Mouse (Mus musculus): ENCODE results near the gene Nf1. TPM values are rescaled to one million over a fixed set of nuclear protein-coding genes. Genes with fewer than 3 reads are reported as not detected.

The Nf1 gene
- total RNA-seq, 2 experiments from 2014 or later, result 46.6 to 49.1 TPM

DNA sequence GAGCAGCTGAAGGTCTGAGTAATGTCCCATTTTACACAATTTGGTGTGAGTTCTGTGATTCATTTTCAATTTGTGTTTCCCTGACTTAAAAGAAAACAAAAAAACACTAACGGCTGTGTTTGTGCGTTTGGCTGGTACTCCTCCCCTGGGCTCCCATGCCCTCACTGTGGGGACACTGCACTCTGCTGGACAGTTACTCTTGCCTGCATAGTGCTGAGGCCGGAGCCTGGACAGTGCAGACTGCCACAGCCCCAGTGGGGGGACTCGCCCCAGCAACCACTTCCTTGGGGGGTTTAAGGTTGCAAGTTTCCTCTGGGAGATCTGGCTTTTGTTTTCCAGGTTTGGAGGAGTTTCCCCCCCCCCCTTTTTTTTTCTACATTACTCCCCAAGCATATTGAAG lies 241.2 kb downstream of the Nf1 start:
- DNase-seq (ENCODE audit: low spot score in 2 of 2), result no peak

DNA sequence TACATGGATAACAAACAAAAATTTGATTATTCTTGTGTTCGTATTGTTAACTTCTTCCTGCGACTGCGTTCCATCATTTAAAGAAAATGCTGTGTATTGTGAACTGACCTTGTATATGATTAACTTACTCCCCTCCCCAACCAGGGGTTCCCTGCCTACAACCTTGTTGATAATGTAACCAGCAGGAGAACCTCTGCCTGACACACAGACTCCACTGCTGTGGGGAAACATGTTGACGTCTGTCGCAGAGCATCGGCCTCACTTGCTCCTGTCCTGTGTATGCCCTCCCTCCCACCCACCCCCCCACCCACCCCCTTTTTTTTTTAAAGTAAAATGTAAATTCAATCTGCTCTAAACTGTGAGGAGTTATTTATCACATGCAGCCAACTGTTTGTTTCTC lies 241.8 kb downstream of the Nf1 start:
- no peak for DNase-seq (ENCODE audit: low spot score in 2 of 2)

DNA sequence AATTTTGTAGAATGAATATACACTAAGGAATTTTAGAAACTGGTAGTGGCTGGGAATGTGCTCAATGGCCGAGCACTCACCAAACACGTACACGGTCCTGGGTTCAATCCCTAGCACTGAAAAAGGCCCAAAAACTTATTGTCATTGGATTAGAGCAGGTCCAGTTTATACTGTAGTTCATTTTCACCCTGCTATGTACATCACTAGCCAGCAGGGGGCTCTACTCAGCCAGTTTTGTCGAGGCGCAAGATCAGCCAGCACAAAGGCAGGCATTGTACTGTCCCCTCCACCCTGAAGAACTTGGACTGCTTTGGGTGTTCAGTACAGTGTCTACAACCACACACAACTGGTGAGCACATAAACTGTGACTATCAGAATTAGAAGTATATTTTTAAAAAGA lies 244.7 kb downstream of the Nf1 start:
- peak in 1 of 2 experiments; percentile 52 for DNase-seq (ENCODE audit: low spot score in 2 of 2)

DNA sequence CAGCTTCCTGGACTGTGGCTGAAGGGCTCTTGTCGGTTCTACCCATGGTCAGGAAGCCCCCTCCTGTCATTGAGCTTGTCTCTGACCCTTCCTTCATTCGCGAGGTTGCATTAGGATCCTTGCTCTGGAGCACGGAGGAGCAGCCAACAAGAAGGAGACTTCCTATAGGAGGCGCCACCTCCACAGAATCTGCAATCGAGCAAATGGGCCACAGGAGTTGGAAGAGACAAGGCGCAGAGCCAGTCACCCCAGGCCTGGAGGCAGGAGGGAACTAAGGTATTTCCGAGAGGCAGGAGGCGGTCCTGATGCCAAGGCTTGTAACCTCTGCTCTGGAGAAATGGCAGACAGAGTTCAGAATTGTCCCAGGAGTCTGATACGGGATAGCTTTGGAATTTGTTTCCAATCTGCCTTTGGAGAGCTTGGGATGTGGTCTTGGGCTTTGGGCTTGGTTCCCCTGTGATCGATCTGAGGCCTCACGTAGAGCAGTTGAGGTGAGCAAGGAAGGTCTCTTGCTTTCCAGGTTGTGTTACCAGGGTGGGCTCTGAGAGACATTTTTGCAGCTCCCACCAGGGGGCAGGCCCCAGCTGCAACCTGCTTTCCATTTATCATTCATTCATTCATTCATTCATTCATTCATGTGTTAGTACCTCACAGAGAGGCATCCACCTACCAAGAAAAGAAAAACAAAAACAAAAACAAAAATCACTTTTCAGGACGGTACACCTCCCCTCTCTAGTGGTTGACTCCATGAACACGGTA lies 250.0 kb downstream of the Nf1 start:
- DNase-seq (ENCODE audit: low spot score in 2 of 2), result no peak

DNA sequence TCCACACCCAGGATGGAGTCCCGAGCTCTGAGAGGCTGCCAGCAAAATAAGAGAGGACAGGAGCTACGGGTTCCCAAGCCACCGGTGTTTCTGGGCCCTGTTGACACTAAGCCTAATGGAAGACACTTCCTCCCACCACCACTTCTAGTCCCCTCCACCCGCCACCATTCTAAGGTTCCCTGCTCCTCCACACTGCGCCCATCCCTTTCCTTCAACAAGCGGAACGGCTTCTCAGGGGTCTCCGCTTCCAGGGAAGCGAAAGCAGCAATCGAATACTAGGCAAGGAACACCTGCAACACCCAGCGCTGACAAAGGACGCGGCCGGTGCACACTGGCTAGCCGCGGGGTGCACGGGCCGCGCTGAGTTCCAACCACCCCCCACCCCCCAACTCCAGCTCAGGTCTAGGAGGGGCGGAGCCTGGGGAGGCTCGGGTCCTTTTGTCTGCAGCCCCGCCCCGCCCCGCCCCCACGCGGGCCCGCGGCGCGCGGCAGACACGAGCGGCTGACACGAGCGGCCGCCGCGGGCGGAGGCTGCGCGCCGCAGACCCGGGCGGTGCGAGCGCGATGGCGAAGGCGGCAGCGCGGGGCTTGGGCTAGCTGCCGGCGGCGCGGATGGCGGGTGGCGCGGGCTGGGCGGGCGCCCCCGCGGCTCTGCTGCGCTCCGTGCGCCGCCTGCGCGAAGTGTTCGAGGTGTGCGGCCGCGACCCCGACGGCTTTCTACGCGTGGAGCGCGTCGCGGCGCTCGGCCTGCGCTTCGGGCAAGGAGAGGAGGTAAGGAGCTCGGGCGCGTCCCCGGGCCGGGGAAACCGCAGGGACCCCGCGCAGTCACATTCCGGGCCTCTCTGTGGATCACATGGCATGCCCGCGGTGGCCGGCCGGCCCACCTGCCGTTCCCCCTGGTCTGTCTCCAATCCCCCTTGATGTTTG lies 251.4 kb downstream of the Nf1 start, which contains the start of gene Rab11fip4:
Gene Rab11fip4, plus strand, starts transcription at position 549 of the 927 bp plus-strand sequence.
- no peak for DNase-seq (ENCODE audit: low spot score in 2 of 2)

DNA sequence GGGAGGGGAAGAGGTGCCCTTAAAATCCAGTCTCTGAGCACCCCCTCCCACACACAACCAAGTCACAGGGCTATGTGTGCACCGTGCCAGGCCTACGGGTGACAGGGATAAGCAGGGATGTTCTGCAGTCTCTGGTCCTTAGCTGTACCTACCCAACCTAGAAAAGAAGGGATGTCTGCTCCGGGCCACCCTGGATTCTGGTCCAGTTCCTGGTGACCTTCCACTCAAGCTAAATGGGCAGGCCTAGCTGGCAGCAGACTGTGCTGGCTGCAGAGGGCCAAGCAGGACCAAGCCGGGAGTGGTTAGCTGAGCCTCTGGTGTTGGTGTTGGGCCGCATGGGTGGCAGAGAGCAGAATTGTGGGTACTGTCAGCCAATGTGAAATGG lies 252.1 kb downstream of the Nf1 start:
- no peak for DNase-seq (ENCODE audit: low spot score in 2 of 2)

DNA sequence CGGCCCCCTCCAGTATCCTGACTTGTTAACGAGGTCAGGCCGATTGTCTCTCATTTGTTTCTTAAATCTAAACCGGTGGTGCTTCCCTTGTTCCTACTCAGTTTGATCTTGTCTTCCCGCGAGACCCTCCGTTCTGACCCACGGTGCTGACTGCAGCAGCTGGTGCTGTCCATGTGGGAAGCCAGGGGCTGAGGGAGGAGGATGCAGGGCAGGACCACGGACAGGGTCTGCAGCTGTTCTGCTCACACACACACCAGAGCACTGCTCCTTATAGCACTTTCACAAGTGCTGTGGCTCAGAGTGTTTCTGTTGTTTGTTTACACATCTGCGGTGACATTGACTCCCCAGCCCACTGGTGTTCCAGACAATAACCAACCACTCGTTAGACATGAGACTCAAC lies 254.0 kb downstream of the Nf1 start:
- DNase-seq (ENCODE audit: low spot score in 2 of 2), result no peak

DNA sequence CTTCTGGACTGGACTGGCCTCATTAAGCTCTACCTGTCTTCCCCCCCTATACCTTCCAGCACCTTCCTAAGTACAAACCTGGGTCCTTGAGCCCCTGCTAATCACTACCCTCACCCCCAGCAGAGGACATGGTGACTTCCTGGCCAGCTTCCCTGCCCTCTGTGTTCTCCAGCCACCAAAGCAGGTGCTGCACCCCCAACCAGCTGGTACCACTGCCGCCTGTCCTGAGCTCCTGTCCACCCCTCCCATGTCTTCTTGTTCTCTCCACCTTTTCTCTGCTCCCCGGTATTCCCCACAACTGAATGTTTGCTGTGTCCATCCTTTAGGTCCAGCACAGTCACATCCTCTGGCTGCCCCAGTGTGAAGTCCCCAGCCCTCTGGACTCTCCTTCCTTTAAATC lies 271.0 kb downstream of the Nf1 start:
- no peak for DNase-seq (ENCODE audit: low spot score in 2 of 2)

DNA sequence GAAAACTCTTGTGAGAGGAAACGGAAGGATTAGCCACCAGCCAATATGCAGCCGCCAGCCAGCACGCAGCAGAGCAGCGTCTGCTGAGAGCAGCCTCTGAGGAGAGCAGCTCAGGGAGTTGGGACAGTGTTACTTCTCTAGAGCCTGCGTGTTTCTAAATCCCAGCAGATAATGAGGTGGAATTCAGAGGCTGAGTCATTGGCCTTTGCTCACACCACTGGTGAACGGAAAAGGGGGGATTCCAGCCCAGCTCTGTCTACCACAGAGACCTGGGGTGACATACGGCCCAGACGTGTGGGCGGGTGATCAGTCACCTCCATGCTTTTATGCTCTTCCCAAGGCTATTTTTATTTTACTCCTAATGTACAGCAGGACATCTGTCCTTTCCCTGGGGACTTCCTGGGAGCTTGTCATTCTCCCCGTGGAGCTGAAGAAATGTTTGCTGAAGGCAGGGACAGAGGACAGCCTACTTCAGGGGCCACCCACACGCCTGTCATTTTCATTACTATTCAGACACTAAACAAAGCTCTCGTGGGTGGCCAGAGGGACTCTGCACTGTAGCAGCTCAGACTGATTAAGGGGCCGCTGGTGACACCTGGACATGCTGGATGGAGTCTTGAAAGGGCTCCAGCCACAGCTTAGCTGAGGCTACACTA lies 271.6 kb downstream of the Nf1 start:
- no peak for DNase-seq (ENCODE audit: low spot score in 2 of 2)

DNA sequence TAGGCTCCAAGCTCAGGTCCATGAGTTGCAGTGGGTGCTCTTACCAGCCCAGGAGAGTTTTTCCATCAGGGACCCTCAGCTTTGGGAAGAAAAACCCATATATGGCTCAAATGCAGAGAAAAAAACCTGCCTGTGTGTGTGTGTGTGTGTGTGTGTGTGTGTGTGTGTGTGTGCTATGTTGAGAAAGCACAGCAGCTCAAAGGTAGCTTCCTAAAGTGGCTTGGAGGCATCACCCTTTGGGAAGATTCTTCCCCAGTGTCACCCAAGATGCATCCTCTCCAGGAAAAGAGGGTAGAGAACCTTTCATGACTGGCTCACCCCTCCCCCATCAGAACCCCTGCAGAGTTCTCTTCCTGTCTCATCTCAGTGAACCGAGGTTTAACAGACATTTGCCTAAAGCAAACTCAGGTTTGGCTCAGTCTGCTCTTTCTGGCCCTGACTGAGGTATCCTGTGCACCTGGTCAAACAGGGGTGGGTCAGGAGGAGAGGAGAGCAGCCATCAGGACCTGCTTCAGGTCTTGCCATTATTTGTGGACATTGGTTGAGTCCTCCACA lies 272.6 kb downstream of the Nf1 start:
- no peak for DNase-seq (ENCODE audit: low spot score in 2 of 2)

DNA sequence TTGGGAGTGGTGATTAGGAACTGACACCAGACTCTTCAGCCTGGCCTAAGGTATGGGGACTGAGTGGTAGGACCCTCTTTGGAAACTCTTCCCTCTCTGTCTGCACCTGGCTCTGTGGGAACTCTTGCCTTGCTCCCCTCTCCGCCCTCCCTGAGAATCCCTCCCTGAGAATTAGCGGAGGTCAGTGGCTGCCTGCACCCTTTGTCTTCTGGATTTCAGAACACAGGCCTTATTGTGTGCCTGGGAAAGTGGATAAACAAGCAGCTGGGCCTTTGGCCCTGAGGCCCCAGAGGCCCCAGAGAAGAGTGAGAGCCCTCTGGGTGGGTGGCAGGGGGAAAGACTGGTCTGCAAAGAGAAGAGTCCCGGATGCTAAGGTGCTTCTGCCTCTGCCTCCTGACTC lies 273.6 kb downstream of the Nf1 start:
- no peak for DNase-seq (ENCODE audit: low spot score in 2 of 2)

DNA sequence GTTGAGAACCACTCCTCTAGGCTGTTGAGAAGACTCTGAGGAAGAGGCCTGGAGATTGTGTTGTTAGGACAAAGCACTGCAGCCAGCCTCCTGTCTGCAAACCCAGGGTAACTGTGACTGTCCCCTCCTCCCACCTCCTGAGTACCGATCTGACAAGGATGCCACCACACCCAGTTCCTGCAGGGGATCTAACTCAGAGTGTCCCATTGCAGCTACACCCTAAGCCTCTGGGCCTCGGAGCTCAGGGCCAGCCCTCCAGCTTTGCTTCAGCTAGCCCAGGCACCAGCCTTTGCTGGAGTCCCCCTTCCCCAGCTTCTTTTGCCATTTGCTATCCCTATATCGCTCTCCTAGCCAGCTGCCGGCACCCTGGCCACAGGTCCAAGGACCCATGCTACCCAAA lies 274.2 kb downstream of the Nf1 start:
- DNase-seq (ENCODE audit: low spot score in 2 of 2), result no peak

DNA sequence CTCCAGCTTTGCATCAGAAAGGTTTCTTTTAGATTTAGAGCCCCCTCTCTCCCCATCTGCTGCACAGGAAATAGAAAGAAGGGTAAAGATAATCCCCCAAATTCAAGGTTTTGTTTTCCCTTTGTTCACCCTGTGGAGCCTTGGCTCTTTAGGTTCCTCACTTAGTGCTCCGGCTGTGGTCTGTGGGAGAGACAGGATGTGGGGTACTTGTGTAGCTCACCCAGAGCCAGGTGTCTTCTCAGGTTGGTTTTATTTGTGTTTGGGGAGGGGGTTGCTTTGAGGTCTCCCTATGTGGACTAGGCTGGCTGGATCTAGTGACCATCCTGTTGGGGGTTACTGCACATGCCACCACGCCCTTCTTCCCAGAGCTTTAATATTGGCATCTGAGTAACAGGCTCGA lies 275.4 kb downstream of the Nf1 start:
- no peak for DNase-seq (ENCODE audit: low spot score in 2 of 2)

DNA sequence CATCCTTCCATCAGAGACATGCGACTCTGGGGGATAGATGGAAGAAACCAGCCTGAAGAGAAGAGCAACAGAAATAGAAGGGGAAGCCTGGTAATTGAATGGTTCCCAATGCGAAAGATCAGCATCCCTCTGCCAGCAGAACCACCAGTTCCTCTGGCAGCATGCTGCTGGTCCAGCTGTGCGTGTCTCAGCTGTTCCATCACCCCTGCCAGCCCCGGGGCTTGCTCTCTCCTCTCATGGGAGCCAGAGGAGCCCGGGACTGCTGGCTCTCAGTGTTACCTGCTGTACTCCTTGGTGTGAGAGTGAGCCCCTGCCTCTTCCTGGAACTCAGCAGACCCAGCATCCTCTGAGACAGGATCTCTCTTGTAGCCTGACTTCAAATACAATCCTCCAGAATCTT lies 276.4 kb downstream of the Nf1 start:
- DNase-seq (ENCODE audit: low spot score in 2 of 2), result no peak

DNA sequence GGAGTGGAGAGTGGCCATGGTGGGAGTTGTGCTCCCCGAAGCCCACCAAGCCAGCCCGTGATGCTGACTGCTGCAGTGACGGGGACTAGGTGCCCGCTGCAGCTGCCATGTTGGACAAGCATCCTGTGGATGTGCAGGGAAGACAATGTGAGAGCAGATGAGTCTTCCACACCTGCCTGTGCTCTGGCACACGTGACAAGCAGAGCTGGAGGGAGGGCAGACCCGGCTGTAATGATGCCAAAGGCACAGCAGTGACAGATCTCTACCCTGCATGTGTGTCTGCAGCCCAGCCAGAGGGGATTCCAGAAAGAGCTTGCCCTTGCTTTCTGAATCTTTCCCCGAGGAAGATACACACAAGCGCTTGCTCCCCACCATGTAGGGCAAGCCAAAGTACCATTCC lies 278.5 kb downstream of the Nf1 start:
- DNase-seq (ENCODE audit: low spot score in 2 of 2), result no peak

DNA sequence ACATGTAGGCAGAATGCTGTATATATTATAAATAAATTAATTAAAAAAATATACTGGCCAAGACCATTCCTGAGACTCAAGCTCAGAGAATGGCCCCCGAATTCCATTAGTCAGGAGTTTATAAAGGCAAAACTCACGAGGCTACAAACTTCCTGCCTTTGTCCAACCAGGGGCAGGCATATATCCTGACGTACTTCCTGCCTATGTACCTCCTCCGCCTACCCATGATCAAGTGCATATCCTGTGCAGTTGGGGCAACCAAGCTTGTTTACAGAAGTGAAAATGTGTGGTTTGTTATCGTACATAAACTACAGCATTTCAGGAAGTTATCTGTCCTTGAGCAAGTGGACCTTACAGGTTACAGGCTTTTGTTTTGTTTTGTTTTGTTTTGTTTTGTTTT lies 283.5 kb downstream of the Nf1 start:
- no peak for DNase-seq (ENCODE audit: low spot score in 2 of 2)

DNA sequence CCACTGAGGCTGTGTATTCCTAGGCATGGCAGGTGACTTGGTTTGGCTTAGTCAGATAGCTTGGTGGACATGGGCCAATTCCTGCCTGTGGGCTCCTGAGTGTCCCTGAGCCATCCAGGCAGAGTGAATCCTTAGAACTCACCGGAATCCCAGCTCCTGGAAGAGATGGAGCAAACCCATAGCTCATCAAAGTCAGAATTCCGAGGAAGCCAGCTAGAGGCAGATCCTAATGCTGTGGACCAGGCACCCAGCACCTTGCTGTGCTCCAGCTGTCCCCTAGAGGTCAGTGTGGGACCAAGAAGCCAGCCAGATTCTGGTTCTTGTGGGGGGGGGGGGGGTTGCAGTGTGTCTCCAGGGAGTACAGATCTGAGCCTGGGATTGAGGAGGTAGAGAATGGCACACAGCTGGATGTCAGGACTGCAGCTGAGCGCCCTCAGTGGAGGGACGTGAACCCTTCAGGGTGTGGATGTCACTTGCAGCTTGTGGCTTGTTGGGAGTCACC lies 285.4 kb downstream of the Nf1 start:
- peak; percentile 48 to 61 for DNase-seq (ENCODE audit: low spot score in 2 of 2)

DNA sequence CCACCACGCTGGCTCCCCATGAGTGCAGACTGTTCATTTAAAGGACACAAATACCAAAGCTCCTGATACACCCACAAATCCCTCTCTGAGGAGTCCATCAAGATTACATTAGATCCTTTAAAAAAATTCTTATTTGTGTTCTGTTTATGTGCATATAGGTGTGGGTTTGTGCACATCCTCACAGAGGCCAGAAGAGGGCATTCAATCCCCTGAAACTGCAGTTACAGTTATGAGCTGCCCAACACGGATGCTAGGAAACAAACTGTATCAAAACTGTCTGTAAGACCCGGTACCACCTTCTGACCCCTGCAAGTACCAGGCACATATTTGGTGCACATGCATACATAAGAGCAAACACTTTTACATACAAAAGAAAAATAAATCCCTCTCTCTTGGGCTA lies 289.2 kb downstream of the Nf1 start:
- no peak for DNase-seq (ENCODE audit: low spot score in 2 of 2)

DNA sequence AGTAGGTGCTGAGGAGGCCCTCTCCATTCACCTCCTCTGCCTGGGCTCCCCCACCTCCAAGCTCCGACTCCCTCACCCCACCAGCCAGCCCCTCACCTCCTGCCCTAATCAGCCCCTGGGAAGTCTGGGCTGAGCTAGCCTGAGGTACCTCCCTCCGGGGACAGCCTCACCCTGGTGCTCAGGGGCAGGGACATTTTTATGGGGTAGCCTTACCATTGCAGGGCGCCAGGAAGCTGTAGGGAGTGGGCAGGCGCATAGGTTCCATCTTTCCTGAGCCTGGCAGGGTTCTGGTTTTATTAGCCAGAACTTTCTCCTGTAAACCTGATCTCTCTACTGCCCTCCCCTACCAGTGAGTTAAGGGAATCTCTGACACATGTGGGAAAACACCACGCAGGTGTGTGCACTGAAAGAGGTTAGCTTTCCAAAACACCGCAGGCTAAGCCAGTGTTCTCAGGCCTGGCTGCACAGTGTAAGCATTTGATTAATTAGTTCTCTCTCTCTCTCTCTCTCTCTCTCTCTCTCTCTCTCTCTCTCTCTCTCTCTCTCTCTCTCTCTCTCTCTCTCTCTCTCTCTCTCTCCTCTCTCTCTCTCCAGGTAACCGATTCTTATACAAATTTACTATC lies 290.4 kb downstream of the Nf1 start:
- DNase-seq (ENCODE audit: low spot score in 2 of 2), result no peak

DNA sequence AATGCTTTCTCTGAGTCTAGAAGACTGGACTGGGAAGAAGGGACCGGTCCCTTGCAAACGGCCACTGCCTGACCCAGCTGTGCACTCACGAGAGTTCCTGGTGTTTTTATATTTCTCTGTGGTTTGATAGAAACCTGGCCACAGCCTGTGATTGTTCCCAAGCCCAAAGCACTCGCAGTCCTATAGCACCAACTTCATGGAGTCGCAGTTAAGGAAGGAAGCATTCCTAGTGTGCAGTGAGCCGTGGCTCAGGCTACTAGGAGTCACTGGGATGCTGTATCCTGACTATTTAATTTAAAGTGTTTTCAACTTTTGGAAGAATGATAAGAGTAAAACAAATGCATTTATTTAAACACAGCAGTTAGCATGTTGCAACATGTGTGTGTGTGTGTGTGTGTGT lies 291.0 kb downstream of the Nf1 start:
- DNase-seq (ENCODE audit: low spot score in 2 of 2), result no peak

Measured in gastrocnemius, postnatal 4 days (tissue).